Mouse (Mus musculus) cerebellum, adult 9-10 months (tissue): ENCODE results near the gene Htra3.

Experiments used
- DNase-seq: peaks from one replicate; pipeline ENCODE4 v3.0.0; 2022

The Htra3 gene

DNA sequence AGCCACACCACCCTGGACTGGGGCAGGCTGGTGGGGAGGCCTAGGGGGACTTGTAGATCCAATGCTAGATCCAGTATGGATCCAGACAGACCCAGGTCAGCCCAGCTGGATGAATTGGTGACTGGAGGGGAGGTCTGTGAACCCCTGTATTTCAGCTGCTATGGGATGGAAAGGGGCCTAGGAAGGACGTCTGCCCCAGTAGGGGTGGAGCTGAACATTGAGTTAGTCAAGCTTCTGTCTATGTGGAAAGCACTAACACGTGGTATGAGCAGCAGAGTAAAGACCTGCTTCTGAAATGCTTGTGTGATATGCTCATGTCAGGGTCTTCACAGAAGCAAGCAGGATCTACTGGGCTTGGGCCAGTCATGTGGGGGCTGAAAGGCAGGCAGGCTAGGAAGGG is 31.4 kb downstream of the Htra3 start:
- no peak for DNase-seq

DNA sequence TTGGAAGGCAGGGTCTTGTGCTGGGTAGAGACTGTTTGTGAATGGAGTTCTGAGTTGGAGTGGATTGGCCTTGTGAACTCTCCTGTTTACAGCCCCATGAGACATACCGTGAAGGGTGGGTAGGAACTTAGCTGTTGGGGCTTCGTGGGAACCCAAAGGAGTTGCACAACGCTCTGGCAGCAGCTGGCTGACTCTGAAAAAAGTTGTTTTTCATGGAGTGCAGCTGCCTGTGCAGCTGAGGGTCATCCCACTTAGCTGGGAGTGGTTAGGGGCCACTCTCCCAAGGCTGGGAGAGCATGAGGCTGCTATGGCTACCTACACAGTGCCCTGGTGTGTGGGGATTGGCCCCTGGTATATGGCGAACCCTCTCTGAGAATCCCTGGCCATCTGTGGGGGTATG is 32.0 kb downstream of the Htra3 start:
- no peak for DNase-seq

DNA sequence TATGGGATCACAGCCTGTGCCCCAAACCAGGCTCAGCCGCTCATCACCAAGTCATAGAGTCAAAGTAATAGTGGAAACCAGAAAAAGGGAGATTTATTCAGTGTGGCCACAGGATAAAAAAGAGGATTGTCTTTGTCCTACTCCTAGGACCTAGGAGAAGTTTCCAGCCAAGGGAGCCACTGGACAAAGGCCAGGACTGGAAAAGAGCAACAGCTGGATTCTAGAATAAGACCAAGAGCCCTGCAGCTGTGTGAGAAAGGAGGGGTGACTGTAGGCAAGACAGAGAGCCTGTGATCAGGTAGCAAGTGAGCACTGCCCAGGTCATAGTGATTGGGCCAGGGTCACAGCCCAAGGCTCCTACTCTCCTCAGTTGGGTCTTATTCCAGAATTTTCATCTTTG is 32.7 kb downstream of the Htra3 start:
- no peak for DNase-seq

DNA sequence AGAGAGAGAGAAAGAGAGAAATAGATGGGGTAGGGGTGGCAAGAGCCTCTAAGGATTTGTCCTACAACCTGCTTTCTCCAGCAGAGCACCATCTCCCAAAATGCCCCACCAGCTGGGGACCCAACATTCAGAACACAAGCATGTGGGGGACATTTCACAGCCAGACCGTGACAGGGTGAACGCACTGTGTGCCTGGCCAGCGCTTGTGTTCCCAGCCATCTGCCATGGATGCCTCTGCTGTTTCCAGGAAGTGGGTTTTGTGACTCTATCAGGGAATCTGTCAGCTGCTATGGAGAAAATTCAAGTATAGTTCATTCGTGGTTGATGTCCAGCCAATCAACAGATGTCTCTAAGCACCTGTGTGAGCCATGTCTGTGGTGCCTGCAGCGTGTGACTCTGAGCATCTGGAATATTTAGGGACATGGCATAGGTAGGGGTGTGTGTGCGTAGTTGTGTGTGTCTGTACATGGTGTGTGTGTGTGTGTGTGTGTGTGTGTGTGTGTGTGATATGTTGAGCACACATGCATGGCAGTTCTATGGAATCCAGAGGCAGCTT is 33.6 kb downstream of the Htra3 start:
- no peak for DNase-seq

DNA sequence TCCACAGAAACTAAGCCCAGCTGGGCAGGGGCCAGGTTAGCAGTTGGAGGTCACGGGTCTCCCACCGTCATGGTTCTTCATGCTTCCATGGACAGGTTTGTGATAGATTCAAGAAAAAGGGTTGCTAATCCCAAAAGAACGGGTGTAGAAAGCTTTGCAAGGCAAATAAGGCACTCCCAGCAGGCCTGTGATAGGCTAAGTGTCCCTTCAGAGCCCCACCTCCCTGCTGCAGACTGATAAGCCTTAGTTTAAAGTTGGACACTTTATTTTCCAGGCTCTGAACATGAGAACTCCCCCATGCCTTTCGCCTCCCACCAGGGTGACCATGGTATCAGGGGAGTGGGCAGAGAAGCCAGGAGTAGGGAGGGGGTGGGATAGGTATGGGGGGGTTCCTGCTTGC is 35.5 kb downstream of the Htra3 start:
- DNase-seq, result no peak

DNA sequence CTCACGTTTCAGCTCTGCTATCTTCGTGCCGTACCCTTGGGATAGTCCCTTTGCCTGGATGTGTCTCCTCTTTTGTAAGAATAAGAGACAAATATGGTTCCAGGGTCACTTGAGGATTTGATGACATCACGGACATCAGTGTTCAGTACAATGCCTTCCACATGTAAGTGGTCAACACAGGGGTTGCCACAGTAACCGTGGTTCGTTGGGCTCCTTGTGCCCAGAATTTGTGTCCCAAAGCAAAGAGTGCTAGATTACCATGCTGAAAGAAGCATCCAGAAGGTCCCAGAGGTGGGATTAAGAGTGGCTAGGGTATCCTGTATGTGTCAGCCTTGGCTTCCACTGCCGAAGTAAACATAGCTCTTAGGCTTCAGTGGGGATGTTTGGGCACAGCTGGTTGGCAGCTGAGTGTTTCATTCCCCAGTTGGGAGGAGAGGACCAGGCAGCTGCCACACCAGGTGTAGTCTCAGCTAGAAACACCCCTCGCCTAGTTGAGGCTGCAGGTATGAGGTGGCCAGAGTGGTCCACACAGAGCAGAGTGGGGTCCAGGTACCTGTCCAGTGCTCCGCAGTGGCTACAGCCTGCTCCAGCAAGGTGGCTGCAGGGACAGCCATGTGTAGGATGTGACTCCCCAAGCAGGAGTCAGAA is 36.1 kb downstream of the Htra3 start:
- no peak for DNase-seq

DNA sequence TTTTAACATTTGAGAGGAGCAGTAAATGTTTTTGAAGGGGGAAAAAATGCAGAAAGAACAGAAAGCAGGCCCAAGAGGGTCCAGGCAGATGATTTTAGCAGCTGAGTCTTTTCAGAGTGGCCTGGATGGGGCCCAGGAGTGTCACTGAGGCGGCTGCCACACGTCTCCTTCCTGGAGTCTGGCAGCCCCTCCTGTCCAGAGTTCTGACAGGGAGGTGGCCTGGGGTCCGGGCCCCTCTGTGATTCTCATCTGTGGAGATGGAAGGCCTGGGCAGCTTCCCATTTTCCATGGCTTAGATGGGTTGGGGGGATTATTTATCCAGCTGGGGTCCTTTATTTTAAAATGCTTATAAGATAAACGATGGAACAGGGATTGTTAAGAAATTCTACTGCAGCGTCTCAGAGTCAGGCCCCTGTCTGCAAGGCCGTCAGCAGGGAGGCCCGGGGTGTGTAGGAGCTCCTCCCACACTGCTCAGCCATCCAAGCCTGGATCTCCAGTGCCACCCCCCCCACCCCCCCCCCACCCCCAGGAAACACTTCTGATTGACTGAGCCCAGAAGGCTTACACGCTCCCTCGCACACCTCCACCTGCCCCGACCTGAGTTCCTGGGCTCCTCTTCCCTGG is 37.5 kb downstream of the Htra3 start:
- no peak for DNase-seq

DNA sequence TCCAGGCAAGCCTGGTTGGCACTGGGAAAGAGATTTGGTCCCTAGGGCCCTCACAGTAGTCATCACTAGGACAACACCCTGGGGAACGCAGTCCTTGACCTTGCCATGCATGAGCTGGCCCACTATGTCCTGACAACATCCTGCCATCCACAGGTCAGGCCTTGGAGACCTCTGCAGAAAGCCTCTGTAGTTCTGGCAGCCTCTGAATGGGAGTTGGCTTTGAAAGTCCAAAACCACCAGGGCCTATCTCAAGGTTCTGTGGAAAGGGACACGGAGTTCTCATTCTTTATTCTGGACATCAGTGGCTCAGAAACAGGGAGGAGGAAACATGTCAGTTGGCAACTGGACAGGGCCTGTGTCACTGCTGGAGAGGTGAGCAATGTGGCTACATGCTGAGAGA is 43.6 kb downstream of the Htra3 start:
- DNase-seq, result no peak

DNA sequence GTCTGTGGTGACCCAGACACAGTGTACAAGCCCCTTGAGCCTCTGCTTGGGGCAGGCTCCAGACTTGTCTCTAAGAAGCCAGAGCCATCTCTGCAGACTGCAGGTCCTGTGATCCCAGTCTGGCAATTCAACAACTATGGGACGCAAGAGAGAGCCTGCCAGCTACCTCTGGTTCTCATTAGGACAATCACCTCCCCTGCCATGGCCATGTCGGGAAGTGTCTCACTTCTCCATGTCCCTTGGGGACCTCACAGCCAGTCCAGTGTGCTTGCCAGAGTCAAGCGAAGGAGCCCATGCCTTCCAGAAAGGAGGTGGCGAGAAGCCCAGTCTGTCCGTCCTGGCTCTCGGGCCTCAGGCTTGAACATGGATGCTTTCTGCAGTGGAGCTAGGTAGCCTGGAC is 46.7 kb downstream of the Htra3 start:
- DNase-seq, result no peak

DNA sequence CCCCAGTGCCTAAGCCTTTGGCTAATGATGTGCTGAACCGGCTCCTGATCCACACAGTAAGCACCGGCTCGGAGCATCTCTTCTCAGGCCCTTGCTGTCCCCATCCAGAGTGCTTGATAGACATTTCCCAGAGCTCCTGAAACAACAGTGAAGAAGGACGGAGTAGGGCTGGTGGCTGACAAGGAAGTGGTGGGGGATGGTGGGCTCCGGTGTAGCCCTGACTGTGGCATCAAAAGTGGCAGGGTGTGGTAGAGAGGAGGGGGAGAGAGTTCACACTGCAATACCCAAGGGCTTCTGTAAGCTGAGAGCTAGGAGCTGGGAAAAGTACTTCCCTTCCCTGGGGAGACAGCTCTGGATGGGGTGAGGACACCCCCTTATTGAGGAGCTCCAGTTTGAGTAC is 47.8 kb downstream of the Htra3 start:
- no peak for DNase-seq

DNA sequence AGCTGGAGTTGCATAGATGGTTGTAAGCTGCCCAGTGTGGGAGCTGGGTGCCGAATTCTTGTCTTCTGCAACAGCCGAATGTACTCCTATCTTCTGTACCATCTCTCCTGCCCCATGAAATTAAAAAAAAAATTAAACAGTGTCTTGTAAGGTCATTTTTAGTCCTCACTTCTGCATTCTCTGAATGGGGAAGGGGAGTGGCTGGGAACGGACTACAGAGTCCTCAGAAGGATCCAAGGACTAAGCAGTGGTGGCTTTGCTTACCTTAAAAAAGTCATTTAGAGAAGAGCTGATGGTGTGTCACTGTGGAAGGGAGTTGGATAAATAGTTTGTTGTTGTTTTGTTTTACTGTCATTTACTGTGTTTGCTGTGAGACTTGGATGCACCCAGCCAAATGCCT is 48.4 kb downstream of the Htra3 start:
- no peak for DNase-seq

DNA sequence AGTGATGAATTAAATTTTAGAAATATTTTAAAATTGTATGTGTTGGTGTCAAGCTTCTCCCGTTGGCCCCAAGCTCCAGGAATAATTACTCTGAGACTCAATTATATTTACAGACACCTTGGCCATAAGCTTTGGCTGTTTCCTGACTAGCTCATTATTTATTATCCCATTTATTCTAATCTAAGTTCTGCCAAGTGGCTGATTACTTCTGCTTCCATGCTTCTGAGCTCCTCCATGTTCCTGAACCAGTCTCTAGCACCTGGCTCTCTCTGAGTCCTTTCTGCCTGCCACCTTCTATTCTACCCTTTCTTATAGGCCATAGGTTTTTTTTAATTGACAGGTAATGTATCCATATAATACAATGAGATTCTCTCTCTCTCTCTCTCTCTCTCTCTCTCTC is 48.9 kb downstream of the Htra3 start:
- no peak for DNase-seq

DNA sequence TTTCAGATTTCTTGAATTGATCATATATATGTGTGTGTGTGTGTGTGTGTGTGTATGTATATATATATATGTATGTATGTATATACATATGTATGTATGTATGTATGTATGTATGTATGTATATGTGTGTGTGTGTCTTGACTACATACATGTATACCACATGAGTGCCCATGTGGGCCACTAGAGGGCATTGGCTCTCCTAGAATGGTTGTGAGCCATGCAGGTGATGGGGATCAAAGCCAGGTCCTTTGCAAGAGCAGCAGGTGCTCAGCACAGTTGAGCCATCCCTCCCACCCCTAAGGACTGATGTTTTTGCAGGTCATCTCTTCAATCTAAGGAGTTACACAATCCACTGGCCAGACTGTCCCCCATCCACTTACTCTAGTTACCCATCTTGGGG is 50.2 kb downstream of the Htra3 start:
- no peak for DNase-seq

DNA sequence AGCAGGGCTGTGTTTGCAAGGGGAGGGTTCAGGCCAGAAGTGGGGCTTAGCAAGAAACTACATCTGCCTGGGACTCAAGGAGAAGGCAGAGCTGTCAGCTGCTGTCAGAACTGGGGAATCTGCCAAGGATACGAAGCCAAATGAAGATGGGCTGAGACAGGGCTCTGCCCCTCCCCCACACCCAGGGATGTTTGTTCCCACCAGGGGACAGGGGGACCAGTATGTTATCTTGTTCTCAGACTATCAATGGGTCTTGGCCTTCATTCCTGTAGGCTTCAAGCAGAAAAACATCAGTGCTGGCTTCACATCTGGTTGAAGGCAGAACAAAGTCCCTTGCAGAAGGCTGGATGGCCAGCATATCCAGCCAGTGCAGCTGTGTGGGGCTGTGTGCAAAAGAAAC is 50.9 kb downstream of the Htra3 start:
- DNase-seq, result peak; percentile 11

DNA sequence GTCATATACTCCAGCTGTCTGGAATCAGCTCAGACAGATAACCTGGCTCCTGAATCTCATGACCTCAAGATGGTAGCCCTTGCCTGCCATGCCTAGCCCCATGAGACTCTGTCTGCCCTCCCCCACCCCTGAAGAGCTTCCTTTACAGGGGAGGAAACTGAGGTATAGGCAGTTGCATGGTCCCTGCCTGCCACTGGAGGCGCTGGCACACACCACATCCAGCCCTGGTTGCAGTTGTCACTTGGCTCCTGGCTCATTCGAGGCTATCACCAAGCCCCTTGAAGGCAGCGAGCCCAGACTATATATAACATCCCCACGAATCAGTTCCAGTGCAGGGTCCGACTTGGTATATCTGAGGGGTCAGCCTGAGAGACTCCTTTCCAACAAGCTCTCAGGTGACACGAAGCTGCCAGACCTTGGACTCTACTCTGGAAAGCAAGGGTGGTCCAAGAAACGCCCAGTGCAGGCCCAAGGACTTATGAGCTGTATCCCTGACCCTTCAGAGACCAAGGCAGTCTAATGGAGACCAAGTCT is 52.2 kb downstream of the Htra3 start:
- no peak for DNase-seq

DNA sequence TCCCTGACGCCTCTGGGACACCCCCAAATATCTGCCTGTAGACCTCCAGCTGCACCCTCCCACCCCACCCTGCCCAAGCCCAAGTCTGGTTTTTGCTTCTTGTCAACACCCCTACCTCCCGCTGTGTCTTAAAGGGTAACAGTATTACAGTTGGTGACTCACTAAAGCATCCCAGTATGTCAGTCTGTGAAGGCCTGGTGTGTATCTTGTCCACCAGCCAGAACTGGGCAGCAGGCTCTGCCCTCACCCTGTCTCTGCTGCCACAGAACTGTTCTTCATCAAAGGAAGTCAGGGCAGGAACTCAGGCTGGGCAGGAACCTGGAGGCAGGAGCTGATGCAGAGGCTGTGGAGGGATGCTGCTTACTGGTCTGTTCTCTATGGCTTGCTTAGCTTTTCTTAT is 53.2 kb downstream of the Htra3 start:
- no peak for DNase-seq

DNA sequence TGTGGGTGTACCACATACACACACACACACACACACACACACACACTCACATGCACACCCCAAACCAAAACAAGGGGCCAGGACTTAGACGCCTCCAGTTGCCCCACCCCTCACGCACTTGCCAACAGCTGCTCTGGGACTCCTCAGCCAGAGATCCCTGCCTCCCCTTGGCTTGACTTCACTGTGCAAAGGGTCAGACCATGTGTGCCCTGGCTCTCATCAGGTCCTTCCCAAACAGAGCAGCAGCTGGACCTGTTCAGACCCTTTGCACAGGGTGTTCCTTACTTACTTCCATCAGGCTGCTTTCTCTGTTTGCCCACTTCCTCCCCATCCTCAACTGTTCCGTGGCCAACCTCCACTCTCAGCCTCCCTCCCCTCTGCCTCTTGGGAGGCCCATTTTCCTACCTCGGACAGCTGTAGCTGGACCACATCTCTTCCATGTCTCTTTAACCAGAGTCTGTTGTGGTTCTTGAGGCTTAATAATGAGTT is 54.8 kb downstream of the Htra3 start:
- no peak for DNase-seq

DNA sequence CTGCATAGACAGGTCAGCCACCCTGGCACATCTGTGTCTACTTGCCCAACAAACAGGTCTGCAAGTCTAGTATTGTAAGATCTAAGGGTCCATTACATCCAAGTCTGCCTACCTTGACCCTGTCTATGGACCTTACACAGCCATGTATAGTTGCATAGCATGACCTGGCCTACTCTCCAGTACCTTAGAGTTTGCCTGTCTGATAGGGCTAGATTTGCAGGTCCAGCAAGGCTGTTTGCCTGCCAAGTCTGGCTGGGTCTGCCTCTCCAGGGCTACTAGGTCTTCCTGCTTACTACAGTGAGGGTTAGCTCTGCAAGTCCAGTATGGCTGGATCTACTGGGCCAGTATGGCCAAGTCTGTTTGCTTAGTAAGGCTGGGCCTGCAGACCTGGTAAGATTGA is 55.8 kb downstream of the Htra3 start:
- no peak for DNase-seq

DNA sequence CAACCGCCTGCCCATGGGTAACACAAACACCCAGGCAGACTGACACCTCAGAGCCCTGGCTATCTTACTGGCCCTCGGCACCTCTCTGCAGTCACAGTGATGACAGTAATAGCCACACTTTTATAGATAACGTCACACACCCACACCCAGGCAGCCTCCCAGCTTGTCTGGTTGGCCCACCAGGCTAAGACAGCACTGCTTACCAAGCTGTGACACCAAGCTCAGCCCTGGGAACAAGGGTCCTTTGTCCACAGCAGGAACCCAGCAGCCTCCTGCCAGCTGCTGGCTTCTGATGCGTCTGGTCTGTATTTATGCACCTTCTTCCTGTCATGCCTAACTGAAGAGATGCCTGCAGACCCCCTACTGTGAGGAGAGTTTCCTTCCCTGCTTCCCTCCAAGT is 58.5 kb downstream of the Htra3 start:
- no peak for DNase-seq

DNA sequence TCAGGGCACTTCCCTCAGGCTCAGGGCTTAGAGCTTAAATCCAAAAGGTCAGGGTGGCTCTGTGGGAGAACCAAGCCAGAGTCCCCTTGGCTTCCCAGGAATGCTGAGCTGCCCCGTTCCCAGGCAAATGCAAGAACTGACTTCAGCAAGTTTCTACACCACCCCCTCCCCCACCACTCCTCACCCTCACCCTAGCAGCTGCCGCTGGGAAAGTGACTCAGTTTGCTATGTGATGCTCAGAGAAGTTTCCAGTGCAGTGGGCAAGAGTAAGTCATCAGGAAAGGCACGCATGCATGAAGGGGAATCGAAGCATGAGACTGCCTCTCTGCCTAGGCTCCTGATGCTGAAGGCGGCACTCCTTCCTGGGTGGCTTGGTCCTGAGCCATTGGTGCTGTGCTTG is 62.6 kb downstream of the Htra3 start:
- DNase-seq, result no peak

DNA sequence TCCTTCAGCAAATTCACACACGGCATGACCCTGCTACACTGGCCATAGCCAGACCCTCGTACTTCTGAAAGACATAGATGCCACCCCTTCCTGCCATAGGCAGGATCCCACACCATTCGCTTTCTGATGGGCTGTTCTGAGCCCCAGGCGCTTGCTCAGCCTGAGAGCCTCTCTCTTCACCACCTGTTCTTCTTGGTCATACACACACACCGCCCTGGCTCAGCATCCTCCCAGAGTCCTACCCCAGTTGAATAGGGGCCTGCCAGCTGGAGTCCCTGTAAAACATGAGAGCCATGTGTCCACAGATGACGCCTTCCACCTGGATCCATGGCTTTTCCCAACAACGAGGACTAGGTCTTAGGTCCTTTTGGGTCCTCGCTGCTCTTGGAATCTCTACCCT is 66.9 kb downstream of the Htra3 start:
- DNase-seq, result no peak

DNA sequence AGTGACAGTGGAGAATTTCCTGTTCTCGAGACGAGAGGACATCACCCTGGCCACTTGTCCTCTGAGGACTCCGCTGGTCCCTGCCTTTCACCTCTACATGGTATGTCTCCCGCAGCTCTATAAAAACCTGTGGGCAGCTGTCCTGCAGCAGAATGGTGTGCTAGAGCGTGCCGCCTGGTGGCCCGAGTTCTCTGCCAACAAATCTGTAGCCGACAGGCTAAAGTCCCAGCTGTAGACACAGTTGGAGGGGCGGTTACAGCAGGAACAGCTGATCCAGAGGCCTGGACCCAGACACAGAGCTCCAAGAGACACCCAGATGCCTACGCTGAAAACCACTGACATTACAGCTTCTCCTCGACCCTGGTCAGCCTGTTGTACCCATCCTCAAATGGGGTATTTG is 67.7 kb downstream of the Htra3 start:
- DNase-seq, result no peak

DNA sequence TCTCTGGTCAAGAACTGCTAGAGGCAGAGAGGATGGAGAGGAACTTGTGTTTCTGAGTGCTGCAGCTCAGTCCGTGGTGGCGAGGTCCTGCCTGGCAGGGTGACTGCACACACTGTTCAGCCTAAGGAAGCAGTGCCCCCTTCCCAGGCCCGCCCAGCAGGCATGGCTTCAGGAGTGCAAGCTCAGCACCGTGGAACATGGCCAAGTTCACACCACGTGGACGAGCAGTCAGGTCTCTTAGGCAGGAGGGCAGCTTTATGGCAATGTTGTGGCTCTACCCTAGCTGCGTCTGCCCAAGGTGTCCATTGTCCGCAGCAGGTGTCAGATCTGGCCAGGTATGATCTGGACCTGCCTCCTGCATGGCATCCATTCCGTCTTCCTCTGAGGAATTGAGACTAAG is 68.4 kb downstream of the Htra3 start:
- no peak for DNase-seq

DNA sequence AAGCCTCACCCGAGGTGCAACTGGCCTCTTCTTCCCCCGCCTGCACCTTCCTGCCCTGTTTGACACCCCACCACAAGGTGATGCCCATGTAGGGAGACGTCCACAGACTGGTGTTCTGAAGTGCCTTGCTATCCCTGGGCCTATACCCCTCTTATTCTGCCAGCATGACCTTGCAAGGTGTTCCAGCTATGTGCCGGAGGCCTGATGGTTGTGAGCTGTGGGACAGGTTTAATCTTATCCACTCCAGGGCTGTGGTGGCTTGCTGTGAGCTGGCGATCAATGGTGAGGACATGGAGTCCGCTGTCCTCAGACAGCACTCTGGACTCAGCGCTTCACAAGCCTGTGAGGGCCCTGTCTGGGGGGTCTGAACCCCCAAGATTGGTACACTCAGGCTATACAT is 69.2 kb downstream of the Htra3 start:
- no peak for DNase-seq

DNA sequence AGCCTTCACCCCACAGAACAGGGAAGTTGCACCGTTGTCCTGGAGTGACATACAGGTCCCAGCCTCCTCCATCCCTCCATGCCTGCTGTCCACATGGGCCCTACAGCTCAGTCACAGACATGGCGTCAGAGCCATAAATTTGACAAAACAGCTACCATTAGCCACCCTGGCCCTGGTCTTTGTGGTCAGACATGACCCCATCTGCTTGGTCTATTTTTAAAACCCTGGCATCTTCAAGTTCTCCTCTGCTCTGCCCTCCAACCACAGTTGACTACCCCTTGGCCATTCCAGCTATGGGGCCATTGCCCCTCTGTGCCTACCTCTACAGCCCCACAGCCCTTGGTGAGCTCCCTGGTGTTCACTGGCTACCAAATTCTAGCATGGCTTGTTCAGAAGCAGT is 69.6 kb downstream of the Htra3 start:
- DNase-seq, result no peak
